Mouse (Mus musculus): ENCODE data around the gene Dtx3. TPM values are rescaled to one million over a fixed set of nuclear protein-coding genes. Genes with fewer than 3 reads are reported as not detected.
A peak's percentile ranks its signal among the peaks of the same experiment; 100 is the strongest.

Gene Dtx3
- total and polyA plus RNA-seq, 2 experiments from 2014 or later: 175 to 245 TPM

- H3K9me3 ChIP-seq (ENCODE audit: low read length): no peaks in the 10 kb centered on the region
- H3K4me1 ChIP-seq (ENCODE audit: insufficient read depth): peaks cover 7% of the 10 kb centered on the region
- no peak overlapping the region for H3K4me3 ChIP-seq (ENCODE audit: low read depth, low read length)
- no peak for ATAC-seq
- peaks cover 40% of the 10 kb centered on the region for H3K27me3 ChIP-seq (ENCODE audit: insufficient read depth, low read length)
- WGBS: 34% methylated on average over 3 of the region's 3 CpGs
- no peak overlapping the region for H3K27ac ChIP-seq (ENCODE audit: low read depth, low read length)
- no peak overlapping the region for H3K4me2 ChIP-seq (ENCODE audit: low read depth)
- TF ChIP-seq CTCF (IDR thresholded peaks at IDR 0.05; ENCODE audit: low read depth): no peak
- H3K36me3 ChIP-seq (ENCODE audit: insufficient read depth): peaks cover 9% of the 10 kb centered on the region
- no peak for DNase-seq
- H3K9ac ChIP-seq: no peak overlapping the region
These were observed 19.3 kb downstream of the Dtx3 start for GRCm38 (mm10) chr10:127176228-127176627.

- Histone ChIP-seq H3K4me1 (ENCODE audit: insufficient read depth) (peaks cover 10% of the 10 kb centered on the region), H3K36me3 (ENCODE audit: insufficient read depth) (peaks cover 13% of the 10 kb centered on the region), H3K27ac (ENCODE audit: low read depth, low read length) (no peak overlapping the region), H3K27me3 (ENCODE audit: insufficient read depth, low read length) (peaks cover 36% of the 10 kb centered on the region), H3K9me3 (ENCODE audit: low read length) (no peaks in the 10 kb centered on the region), H3K4me2 (ENCODE audit: low read depth) (no peak overlapping the region), H3K4me3 (ENCODE audit: low read depth, low read length) (no peak overlapping the region), H3K9ac (no peak overlapping the region)
- no peak for TF ChIP-seq CTCF (IDR thresholded peaks at IDR 0.05; ENCODE audit: low read depth)
- ATAC-seq: no peak
- WGBS: 93% methylated on average over 7 of the region's 7 CpGs
- no peak for DNase-seq
These were observed 21.4 kb downstream of the Dtx3 start for GRCm38 (mm10) chr10:127174170-127174569.

GRCm38 (mm10) chr10:127173148-127174065, 22.1 kb downstream of the Dtx3 start:
- 85% methylated on average over 16 of the region's 16 CpGs for whole genome bisulfite sequencing
- peaks cover 10% of the 10 kb centered on the region for H3K4me1 ChIP-seq (ENCODE audit: insufficient read depth)
- H3K9ac ChIP-seq: no peak overlapping the region
- H3K4me3 ChIP-seq (ENCODE audit: low read depth, low read length): no peak overlapping the region
- peaks cover 16% of the 10 kb centered on the region for H3K36me3 ChIP-seq (ENCODE audit: insufficient read depth)
- no peak for DNase-seq
- H3K4me2 ChIP-seq (ENCODE audit: low read depth): no peak overlapping the region
- ATAC-seq: no peak
- H3K27ac ChIP-seq (ENCODE audit: low read depth, low read length): no peak overlapping the region
- no peak for TF ChIP-seq CTCF (IDR thresholded peaks at IDR 0.05; ENCODE audit: low read depth)
- peaks cover 28% of the 10 kb centered on the region for H3K27me3 ChIP-seq (ENCODE audit: insufficient read depth, low read length)
- no peaks in the 10 kb centered on the region for H3K9me3 ChIP-seq (ENCODE audit: low read length)

DNA sequence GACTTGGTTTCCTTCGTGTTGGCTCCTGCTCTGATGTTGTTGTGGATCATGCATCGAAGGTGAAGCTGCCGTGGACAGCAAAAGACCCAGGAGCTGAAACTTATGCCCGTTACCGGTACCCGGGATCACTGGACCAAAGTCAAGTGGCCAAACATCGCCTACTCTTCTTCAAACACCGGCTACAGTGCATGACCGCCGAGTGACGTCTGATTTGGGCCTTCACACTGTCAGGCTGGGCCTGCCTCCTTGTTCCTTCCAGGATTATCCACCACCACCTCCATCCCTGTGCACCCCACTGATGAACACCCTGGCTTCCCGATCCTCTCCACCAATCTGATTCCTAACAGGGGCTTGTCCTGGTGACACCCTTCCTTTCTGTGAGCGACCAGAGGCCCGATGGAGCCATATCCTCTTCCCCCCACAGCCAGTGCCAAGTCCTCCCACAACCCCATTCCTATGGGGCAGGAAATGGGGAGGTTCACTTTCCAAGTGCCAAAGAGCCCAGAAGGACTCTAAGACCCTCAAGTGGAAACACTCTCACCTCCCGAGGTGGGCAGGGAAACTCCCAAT, 23.8 kb downstream of the Dtx3 start:
- ATAC-seq (no peak), DNase-seq (no peak)
- no peak overlapping the region for H3K4me2 ChIP-seq (ENCODE audit: low read depth)

GRCm38 (mm10) chr10:127170837-127171272, 24.7 kb downstream of the Dtx3 start:
- H3K4me3 ChIP-seq (ENCODE audit: low read depth, low read length): peak overlapping the region; percentile 16; the same call in 1 of the 2 replicates
- peaks cover 25% of the 10 kb centered on the region for H3K36me3 ChIP-seq (ENCODE audit: insufficient read depth)
- ATAC-seq: peak; percentile 58
- peak; percentile 75 for TF ChIP-seq CTCF (IDR thresholded peaks at IDR 0.05; ENCODE audit: low read depth)
- H3K4me1 ChIP-seq (ENCODE audit: insufficient read depth): 0 out of 2 replicates have a peak, but pooled peaks cover 3% of the 10 kb centered on the region
- H3K27me3 ChIP-seq (ENCODE audit: insufficient read depth, low read length): peaks cover 7% of the 10 kb centered on the region
- peak overlapping the region; percentile 39 for H3K4me2 ChIP-seq (ENCODE audit: low read depth)
- DNase-seq: peak; percentile 68
- no peaks in the 10 kb centered on the region for H3K9me3 ChIP-seq (ENCODE audit: low read length)
- H3K9ac ChIP-seq: no peak overlapping the region
- H3K27ac ChIP-seq (ENCODE audit: low read depth, low read length): no peak overlapping the region
- 3% methylated on average over 29 of the region's 29 CpGs for WGBS

More for the DNA sequence above, 23.8 kb downstream of the Dtx3 start:
- TF ChIP-seq CTCF (IDR thresholded peaks at IDR 0.05; ENCODE audit: low read depth): no peak
- 88% methylated on average over 15 of the region's 15 CpGs for WGBS
- H3K27ac ChIP-seq (ENCODE audit: low read depth, low read length): no peak overlapping the region
- peaks cover 14% of the 10 kb centered on the region for H3K27me3 ChIP-seq (ENCODE audit: insufficient read depth, low read length)
- 0 out of 2 replicates have a peak, but pooled peaks cover 3% of the 10 kb centered on the region for H3K4me1 ChIP-seq (ENCODE audit: insufficient read depth)
- H3K9ac ChIP-seq: no peak overlapping the region
- H3K36me3 ChIP-seq (ENCODE audit: insufficient read depth): peaks cover 25% of the 10 kb centered on the region
- no peaks in the 10 kb centered on the region for H3K9me3 ChIP-seq (ENCODE audit: low read length)
- no peak overlapping the region for H3K4me3 ChIP-seq (ENCODE audit: low read depth, low read length)

GRCm38 (mm10) chr10:127170002-127170401, 25.5 kb downstream of the Dtx3 start:
- H3K27ac ChIP-seq (ENCODE audit: low read depth, low read length): no peak overlapping the region

More at GRCm38 (mm10) chr10:127170002-127170401, 25.5 kb downstream of the Dtx3 start:
- 5% methylated on average over 22 of the region's 22 CpGs for WGBS
- no peak overlapping the region for H3K4me3 ChIP-seq (ENCODE audit: low read depth, low read length)
- peaks cover 6% of the 10 kb centered on the region for H3K27me3 ChIP-seq (ENCODE audit: insufficient read depth, low read length)
- no peaks in the 10 kb centered on the region for H3K9me3 ChIP-seq (ENCODE audit: low read length)
- no peak for ATAC-seq
- peak overlapping the region; percentile 39; the same call in 1 of the 2 replicates for H3K4me2 ChIP-seq (ENCODE audit: low read depth)
- DNase-seq: no peak
- TF ChIP-seq CTCF (IDR thresholded peaks at IDR 0.05; ENCODE audit: low read depth): peak; percentile 63
- H3K4me1 ChIP-seq (ENCODE audit: insufficient read depth): 0 out of 2 replicates have a peak, but pooled peaks cover 3% of the 10 kb centered on the region
- H3K36me3 ChIP-seq (ENCODE audit: insufficient read depth): peaks cover 25% of the 10 kb centered on the region
- H3K9ac ChIP-seq: no peak overlapping the region

All from forebrain, postnatal 0 days (tissue).